10 mouse cellular contexts compared by ENCODE assay signal in the genomic region with DNA sequence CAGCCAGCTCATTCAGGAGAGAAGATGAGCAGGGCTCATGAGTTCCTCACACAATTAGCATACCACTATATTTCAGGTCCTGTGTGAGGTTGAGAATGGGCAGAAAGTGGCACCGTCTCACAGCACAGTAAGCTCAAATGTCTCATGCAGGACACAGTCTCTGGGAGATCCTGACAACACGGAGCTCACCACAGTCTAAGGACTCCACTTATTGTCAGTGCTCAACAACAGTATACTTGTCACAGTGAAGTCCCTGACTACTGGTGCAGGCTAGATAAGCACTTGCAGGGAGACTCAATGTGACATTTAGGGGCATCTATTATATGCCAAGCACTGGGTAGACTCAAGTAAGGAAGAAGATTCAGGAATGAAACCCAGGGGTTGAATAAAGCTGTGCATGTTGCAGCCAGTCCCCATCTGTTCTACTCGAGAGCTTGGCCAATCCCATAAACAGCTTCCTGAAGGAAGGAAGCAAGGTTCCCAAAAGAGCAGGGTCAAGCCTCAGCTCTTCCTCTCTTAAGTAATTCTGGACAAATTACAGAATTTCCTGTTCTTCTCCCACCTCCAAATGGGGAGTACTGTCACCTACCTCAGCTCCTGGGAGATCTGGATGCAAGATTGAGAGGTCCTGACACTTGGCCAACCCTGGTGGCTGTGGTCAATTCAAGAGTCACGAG. TPM values are rescaled to one million over a fixed set of nuclear protein-coding genes. Genes with fewer than 3 reads are reported as not detected.
DNase-seq lines count a peak whose midpoint lies in the region; ATAC-seq lines count a peak whose summit lies in the region.
"Had no signal": no experiment of that assay in that cellular context is flagged by ENCODE, and none has a peak within 500 bp of the region (broad histone marks: within the 10 kb centered on the region; RNA-seq: fewer than 3 reads in every experiment).

No protein-coding gene starts in this region.

- no peak overlapping the region for H3K4me2 ChIP-seq in heart, embryonic 11.5 days
- peak overlapping the region; percentile 89 for H3K4me2 ChIP-seq in hindbrain, embryonic 12.5 days (replicated peaks)

- DNase-seq in heart, postnatal 36 days: no peak
- peak; percentile 18 for DNase-seq in MEL-GATA-1-ER (ENCODE audit: extremely low read depth, low read depth)
- no peak for DNase-seq in midbrain, embryonic 10.5 days (ENCODE audit: low spot score)
- DNase-seq in urinary bladder, postnatal 36 days (ENCODE audit: low spot score in 2 of 2): no peak
- no peak for DNase-seq in embryo, embryonic 10 days (ENCODE audit: low spot score)
- no peak for DNase-seq in frontal cortex, postnatal 25 days (ENCODE audit: low spot score in 2 of 2)
- DNase-seq: thymus, postnatal 36 days had no signal

- no peak overlapping the region for H3K9ac ChIP-seq in heart, embryonic 11.5 days (ENCODE audit: low read depth, low read length)
- H3K9ac ChIP-seq in hindbrain, embryonic 12.5 days: no peak overlapping the region

- H3K36me3 ChIP-seq in heart, embryonic 11.5 days (ENCODE audit: control insufficient read depth, insufficient read depth, low read length): no peaks in the 10 kb centered on the region
- H3K36me3 ChIP-seq in hindbrain, embryonic 12.5 days: no peaks in the 10 kb centered on the region
- no peaks in the 10 kb centered on the region for H3K36me3 ChIP-seq in midbrain, embryonic 10.5 days
- H3K36me3 ChIP-seq: heart, embryonic 10.5 days had no signal

- no peak for ATAC-seq in heart, embryonic 11.5 days (replicated peaks; ENCODE audit: insufficient number of reproducible peaks, low FRiP score, low TSS enrichment)
- ATAC-seq in hindbrain, embryonic 12.5 days (ENCODE audit: low FRiP score): no peak

- intact Hi-C loops in heart, postnatal 36 days (cut with DNase I): no loop called here

- no peaks in the 10 kb centered on the region for H3K27me3 ChIP-seq in heart, embryonic 11.5 days (ENCODE audit: control insufficient read depth, insufficient read depth, low read length)
- no peaks in the 10 kb centered on the region for H3K27me3 ChIP-seq in hindbrain, embryonic 12.5 days
- no peaks in the 10 kb centered on the region for H3K27me3 ChIP-seq in midbrain, embryonic 10.5 days (ENCODE audit: low read depth, poor library complexity, severe bottlenecking)

- H3K4me3 ChIP-seq in heart, embryonic 11.5 days (ENCODE audit: low read depth, low read length): no peak overlapping the region
- H3K4me3 ChIP-seq in hindbrain, embryonic 12.5 days: 0 out of 2 replicates have a peak overlapping the region, but pooled peaks have one; percentile 6
- H3K4me3 ChIP-seq in midbrain, embryonic 10.5 days: peak overlapping the region; percentile 58; the same call in 1 of the 2 replicates
- H3K4me3 ChIP-seq: heart, embryonic 10.5 days had no signal

- peaks cover 33% of the 10 kb centered on the region for H3K4me1 ChIP-seq in heart, embryonic 11.5 days (ENCODE audit: control insufficient read depth, insufficient read depth, low read length)
- peaks cover 52% of the 10 kb centered on the region for H3K4me1 ChIP-seq in hindbrain, embryonic 12.5 days
- peaks cover 55% of the 10 kb centered on the region for H3K4me1 ChIP-seq in midbrain, embryonic 10.5 days

- peak overlapping the region; percentile 22; the same call in 1 of the 2 replicates for H3K27ac ChIP-seq in heart, embryonic 11.5 days (ENCODE audit: low read depth, low read length)
- no peak overlapping the region; the same call in 1 of the 2 replicates for H3K27ac ChIP-seq in hindbrain, embryonic 12.5 days
- H3K27ac ChIP-seq in midbrain, embryonic 10.5 days (replicated peaks): peak overlapping the region; percentile 59; the same call in 1 of the 2 replicates
- H3K27ac ChIP-seq: heart, embryonic 10.5 days had no signal

- 71% methylated on average over 4 of the region's 4 CpGs for WGBS in heart, embryonic 11.5 days (ENCODE audit: insufficient replicate concordance)
- 85% methylated on average over 4 of the region's 4 CpGs for WGBS in hindbrain, embryonic 12.5 days
- WGBS in midbrain, embryonic 10.5 days: 82% methylated on average over 4 of the region's 4 CpGs

- no peaks in the 10 kb centered on the region for H3K9me3 ChIP-seq in heart, embryonic 11.5 days (replicated peaks; ENCODE audit: control insufficient read depth, low read length)
- no peaks in the 10 kb centered on the region for H3K9me3 ChIP-seq in hindbrain, embryonic 12.5 days (replicated peaks)
- no peaks in the 10 kb centered on the region for H3K9me3 ChIP-seq in midbrain, embryonic 10.5 days (replicated peaks)
- H3K9me3 ChIP-seq: heart, embryonic 10.5 days had no signal

RNA-seq across cellular contexts. Expression of a gene that starts 20.9 kb away (rescaled TPM):
- 5.1 and 5.3 TPM in 2 replicates for polyA plus RNA-seq in heart, embryonic 11.5 days (2014; fragmentation: Nextera tagmentation; extraction: Ambion mirVana)
- 1 to 10 TPM; 3.1 to 3.8 TPM for total RNA-seq in heart, postnatal 36 days (2021)
- polyA plus RNA-seq in hindbrain, embryonic 12.5 days (2016; fragmentation: Nextera tagmentation; extraction: Ambion mirVana): 5.9 and 6.2 TPM in 2 replicates
- 5.9 and 6.4 TPM in 2 replicates for polyA plus RNA-seq in midbrain, embryonic 10.5 days (2016; fragmentation: Nextera tagmentation; extraction: Ambion mirVana)

RNA-seq across cellular contexts. Expression of a gene that starts 21.9 kb away (rescaled TPM):
- polyA plus RNA-seq in heart, embryonic 11.5 days (2014; fragmentation: Nextera tagmentation; extraction: Ambion mirVana): 7.9 and 8.5 TPM in 2 replicates
- total RNA-seq in heart, postnatal 36 days (2021): 10 to 100 TPM in 1 of 2 experiments, 1 to 10 TPM in 1; 4.8 to 12.4 TPM
- 40.2 and 41.6 TPM in 2 replicates for polyA plus RNA-seq in hindbrain, embryonic 12.5 days (2016; fragmentation: Nextera tagmentation; extraction: Ambion mirVana)
- polyA plus RNA-seq in midbrain, embryonic 10.5 days (2016; fragmentation: Nextera tagmentation; extraction: Ambion mirVana): 29.2 and 35.7 TPM in 2 replicates

RNA-seq across cellular contexts. Expression of a gene that starts 33.7 kb away (rescaled TPM):
- 32.7 and 38.2 TPM in 2 replicates for polyA plus RNA-seq in heart, embryonic 11.5 days (2014; fragmentation: Nextera tagmentation; extraction: Ambion mirVana)
- total RNA-seq in heart, postnatal 36 days (2021): 10 to 100 TPM; 69.9 to 70.6 TPM
- polyA plus RNA-seq in hindbrain, embryonic 12.5 days (2016; fragmentation: Nextera tagmentation; extraction: Ambion mirVana): 34.5 and 35.1 TPM in 2 replicates
- polyA plus RNA-seq in midbrain, embryonic 10.5 days (2016; fragmentation: Nextera tagmentation; extraction: Ambion mirVana): 26.2 and 28.8 TPM in 2 replicates

RNA-seq across cellular contexts. Expression of a gene that starts 41.3 kb away (rescaled TPM):
- polyA plus RNA-seq in heart, embryonic 11.5 days (2014; fragmentation: Nextera tagmentation; extraction: Ambion mirVana): 1.1 TPM in 1 of 2 replicates, not detected in the other
- 1 to 10 TPM; 3.1 to 7.0 TPM for total RNA-seq in heart, postnatal 36 days (2021)
- polyA plus RNA-seq in hindbrain, embryonic 12.5 days (2016; fragmentation: Nextera tagmentation; extraction: Ambion mirVana): 0.95 and 1.2 TPM in 2 replicates
- 0.20 TPM in 1 of 2 replicates, not detected in the other for polyA plus RNA-seq in midbrain, embryonic 10.5 days (2016; fragmentation: Nextera tagmentation; extraction: Ambion mirVana)
- polyA plus RNA-seq: heart, embryonic 10.5 days had no signal

RNA-seq across cellular contexts. Expression of a gene that starts 47.6 kb away (rescaled TPM):
- polyA plus RNA-seq in heart, embryonic 11.5 days (2014; fragmentation: Nextera tagmentation; extraction: Ambion mirVana): 50.1 and 51.3 TPM in 2 replicates
- total RNA-seq in heart, postnatal 36 days (2021): 10 to 100 TPM; 43.9 to 44.3 TPM
- 62.6 and 72.8 TPM in 2 replicates for polyA plus RNA-seq in hindbrain, embryonic 12.5 days (2016; fragmentation: Nextera tagmentation; extraction: Ambion mirVana)
- 39.4 and 44.3 TPM in 2 replicates for polyA plus RNA-seq in midbrain, embryonic 10.5 days (2016; fragmentation: Nextera tagmentation; extraction: Ambion mirVana)
